Mouse (Mus musculus) kidney, postnatal 4 days (tissue): Measurements from ENCODE around the gene Adamtsl5.
"Not testable (repeated sequence)": the region's sequence is repeated elsewhere in the genome, so short reads cannot be mapped to it uniquely, and the experiment has no call there.

Experiments used
- DNase-seq, 2 experiments: peaks; one replicate each; pipeline ENCODE4 v3.0.0; 2021; ENCODE audit warnings: mixed read lengths in 2 of 2

Gene Adamtsl5

GRCm38 (mm10) chr10:80371983-80372382, 23.8 kb upstream of the Adamtsl5 start:
- no peak for DNase-seq

GRCm38 (mm10) chr10:80371411-80371966, 23.3 kb upstream of the Adamtsl5 start:
- peak; percentile 76 to 78 for DNase-seq

GRCm38 (mm10) chr10:80369995-80370747, 22.0 kb upstream of the Adamtsl5 start:
- no peak for DNase-seq

GRCm38 (mm10) chr10:80368392-80368791, 20.2 kb upstream of the Adamtsl5 start:
- DNase-seq: no peak

DNA sequence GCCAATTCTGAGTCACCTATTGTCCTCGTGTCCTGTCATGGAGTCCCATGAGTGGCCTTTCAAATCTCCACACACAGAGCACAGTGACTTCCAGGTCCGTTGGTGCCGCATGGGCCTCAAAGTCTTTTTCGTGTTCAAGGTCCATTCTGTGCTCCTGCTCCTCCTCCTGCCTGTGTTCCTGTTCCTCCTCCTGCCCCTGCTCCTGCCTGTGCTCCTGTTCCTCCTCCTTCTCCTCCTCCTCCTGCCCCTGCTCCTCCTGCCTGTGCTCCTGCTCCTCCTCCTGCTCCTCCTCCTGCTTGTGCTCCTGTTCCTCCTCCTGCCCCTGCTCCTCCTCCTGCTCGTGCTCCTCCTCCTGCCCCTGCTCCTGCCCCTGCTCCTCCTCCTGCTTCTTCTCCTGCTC, 19.7 kb upstream of the Adamtsl5 start:
- no peak for DNase-seq

DNA sequence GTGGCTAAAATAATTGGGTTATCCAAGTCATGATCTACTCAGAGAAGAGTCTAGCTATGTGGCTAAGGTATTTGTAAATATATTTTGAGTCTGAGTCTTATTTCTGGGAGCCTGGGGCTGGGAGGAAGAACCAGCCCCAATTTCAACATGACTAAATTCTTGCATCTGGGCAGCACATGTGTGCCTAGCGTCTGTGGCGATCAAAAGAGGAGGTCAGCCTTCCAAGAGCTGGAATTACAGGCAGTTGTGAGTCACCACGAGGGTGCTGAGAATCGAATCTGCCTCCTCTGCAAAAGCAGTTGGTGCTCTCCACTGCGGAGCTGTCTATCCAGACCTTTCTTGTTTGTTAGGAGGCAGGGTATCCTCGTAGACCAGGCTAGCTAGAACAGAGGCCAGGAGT, 17.5 kb upstream of the Adamtsl5 start:
- DNase-seq: no peak

DNA sequence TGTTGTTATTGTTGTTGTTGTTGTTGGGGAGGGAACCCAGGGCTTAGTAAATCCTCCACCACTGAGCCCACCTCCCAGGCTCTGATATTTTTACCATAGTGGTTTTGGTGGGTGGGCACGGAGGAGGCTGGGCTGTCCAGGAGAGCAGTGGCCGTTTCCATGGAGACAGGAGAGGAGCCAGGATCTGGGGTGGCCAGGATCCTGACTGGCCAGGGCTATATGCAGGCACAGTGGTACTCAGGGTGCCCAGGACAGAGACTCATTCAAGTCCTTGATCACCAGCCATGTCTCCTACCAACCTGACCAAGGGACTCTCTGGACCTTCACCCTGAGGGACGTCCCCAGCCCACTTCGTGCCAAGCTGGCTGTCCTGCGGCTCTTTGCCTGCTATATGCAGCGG, 15.5 kb upstream of the Adamtsl5 start:
- DNase-seq: no peak

DNA sequence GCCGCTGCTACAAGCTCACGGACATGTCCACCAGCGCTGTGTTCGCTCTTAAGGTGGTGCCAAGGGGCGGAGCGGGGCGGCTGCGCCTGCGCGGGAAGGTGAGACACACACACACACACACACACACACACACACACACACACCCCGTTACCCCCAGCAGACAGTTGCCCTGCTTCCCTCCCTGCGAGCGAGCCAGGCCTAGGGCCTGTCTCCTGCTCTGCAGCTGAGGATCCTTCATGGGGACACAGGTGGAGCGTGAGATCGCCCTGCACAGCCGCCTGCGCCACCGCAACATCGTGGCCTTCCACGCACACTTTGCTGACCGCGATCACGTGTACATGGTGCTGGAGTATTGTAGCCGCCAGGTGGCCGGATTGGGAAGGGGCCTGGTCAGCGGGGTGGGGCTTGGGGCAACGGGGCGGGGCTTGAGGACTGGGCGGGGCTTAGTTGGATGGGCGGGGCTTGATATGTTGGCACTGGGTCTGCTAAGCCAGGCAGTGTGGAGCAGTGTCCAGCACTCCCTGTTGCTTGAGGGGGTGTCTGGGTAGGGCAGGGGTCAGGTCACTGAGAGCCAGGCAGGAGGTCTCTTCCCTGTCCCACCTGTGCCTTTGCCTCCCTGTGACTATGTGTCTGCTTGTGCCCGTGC, 9.9 kb upstream of the Adamtsl5 start:
- DNase-seq: peak; percentile 73 to 77

DNA sequence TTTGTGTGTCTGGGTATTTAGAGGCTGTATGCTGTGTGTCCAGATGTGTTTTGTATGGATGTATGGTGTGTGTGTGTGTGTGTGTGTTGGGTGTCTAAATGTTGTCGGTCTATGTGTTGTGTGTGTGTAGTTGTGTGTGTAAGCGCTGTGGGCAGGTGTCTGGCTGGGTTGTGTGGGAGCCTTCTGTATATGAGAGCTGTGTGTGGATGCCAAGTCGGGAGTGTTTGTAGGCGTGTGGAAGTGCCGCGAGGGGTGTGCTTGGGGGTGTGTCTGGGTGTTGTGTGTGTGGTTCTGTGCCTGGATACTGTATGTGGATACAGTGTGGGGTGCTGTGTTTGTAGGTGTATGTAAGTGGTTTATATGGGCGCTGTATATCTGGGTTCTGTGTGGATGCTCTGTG, 9.1 kb upstream of the Adamtsl5 start:
- no peak for DNase-seq

DNA sequence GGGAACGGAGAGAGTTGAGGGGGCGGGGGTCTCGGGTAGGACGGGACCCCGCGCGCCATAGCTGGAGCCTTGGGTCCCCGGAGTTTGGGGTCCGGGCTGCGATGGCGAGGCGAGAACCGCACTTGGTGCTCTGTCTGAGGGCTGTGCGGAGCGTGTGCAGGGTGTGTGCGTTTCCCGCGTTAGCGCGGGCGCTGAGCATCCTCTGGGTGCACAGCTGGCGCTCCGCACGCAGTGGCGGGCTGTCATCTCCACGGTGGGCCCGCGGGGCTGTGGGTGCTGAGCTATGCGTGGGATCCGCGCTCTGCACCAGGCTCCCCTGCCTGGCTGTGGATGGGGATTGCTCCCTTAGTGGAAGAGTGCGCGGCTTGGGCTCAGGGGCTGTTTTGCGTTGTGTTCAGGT, 8.5 kb upstream of the Adamtsl5 start:
- no peak for DNase-seq

GRCm38 (mm10) chr10:80356001-80356682, 7.9 kb upstream of the Adamtsl5 start, which contains the start of gene Plk5:
TSS of gene Plk5 (plus strand) at chr10:80356459.
- peak in 1 of 2 experiments; percentile 51 for DNase-seq

GRCm38 (mm10) chr10:80355431-80355830, 7.2 kb upstream of the Adamtsl5 start:
- no peak for DNase-seq

DNA sequence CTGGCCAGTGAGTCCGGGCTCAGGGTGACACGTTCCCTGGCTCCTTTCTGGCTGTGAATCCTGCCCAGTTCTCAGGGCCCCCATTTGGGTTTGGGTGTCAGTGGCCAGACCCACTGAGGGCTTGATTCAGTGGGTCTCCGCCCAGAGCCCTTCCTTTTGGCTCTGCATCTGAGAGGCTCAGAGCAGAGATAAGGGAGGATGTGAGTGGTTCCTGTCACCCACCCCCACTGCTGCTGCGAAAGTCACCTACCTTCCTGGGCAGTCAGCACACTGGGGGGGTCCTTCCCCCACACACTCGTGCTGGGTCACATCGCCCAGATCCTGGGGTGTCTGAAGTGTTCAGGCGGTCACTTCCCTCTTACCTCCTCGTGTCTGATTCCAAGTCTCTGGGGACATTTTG, 4.5 kb upstream of the Adamtsl5 start:
- no peak for DNase-seq

DNA sequence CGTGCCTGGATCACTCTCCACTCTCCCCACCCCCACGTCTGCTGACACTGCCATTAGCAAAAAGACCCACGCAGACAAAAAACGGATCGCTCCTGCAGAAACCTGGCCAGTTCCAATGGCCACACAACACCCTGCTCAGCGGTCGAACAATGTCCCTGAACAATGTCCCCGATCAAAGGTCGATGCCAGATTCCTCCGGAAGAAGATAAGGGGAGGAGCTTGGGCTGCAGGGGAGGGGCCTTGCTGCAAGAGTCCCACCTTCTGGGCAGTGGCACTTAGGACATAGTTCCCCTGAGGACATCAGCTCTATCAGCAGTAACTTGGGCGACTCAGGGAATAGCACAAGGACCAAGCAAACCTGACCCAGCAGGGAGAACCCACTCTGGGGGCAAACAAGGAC, 3.7 kb upstream of the Adamtsl5 start:
- peak; percentile 41 to 65 for DNase-seq

- peak; percentile 95 to 97 for DNase-seq
Measured at GRCm38 (mm10) chr10:80350292-80350691, 2.1 kb upstream of the Adamtsl5 start.

- DNase-seq: peak; percentile 39 to 53
Measured at GRCm38 (mm10) chr10:80348981-80349380, 769 bp upstream of the Adamtsl5 start.

GRCm38 (mm10) chr10:80347514-80347967, 671 bp downstream of the Adamtsl5 start:
- peak in 1 of 2 experiments; percentile 29 for DNase-seq

GRCm38 (mm10) chr10:80345929-80346328, 2.3 kb downstream of the Adamtsl5 start:
- not testable (repeated sequence) for DNase-seq

DNA sequence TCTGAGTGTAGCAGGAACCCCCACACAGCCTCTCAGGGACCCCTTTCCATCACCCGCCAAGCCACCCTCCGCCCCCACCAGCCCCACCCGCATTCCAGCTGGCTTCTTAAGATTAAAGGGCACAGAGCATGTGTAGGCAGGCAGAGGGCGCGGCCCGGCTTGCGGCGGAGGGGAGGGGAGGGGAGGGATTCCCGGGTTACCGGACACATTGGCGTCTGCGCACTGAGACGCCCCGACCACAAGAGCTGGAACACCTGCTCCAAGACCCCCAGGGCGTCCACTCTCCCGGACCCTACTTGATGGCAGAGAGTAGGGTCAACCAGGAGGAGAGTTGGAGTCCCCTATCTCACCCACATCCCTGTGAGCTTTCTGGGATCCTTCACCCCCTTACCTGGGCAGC, 3.1 kb downstream of the Adamtsl5 start:
- DNase-seq: peak; percentile 41 to 55

- no peak for DNase-seq
Measured at GRCm38 (mm10) chr10:80344131-80344661, 4.0 kb downstream of the Adamtsl5 start.

GRCm38 (mm10) chr10:80343425-80343895, 4.8 kb downstream of the Adamtsl5 start:
- no peak for DNase-seq

DNA sequence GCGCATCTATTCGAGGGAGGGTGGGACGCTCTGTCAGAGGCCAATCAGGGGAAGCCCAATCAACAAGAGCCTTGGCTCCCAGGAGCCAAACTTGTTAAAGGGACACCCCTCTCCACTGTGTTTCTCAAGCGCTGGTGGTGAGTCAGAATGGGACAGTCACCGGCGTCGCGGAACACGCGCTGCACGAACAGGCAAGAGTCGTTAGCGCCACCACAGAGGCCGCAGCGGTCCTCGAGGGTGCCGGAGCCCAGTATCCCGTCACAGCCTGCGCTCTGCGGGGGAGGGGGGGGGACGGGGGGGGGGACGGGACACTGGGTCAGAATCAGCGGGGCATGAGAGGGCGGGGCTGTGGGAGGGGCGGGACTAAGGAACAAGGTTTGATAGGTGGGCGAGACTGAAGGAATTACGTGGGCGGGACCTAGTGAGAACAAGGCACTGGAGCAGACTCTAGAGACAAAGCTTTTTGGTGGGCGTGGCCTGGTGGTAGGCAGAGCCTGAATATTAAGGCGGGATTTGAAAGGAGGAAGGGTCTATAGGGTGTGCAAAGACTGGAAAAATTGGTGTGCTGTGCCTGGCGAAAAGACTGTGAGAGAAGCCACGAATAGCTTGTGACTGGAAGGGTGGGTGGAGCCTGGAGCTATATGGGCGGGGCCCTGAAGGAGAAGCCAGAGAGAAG, 5.3 kb downstream of the Adamtsl5 start:
- peak; percentile 74 to 84 for DNase-seq
